Mouse (Mus musculus) CH12.LX (cell line): Measurements from ENCODE around the gene Psma7. TPM values are rescaled to one million over a fixed set of nuclear protein-coding genes. Genes with fewer than 3 reads are reported as not detected.
A peak's percentile ranks its signal among the peaks of the same experiment; 100 is the strongest.

Experiments used
- DNase-seq: peaks from one replicate; pipeline ENCODE4 v3.0.0-alpha.2; 2013; ENCODE audit errors: extremely low read depth
- H3K27ac ChIP-seq: 2 replicates; pipeline ENCODE4 v1.5.1; 2012; ENCODE audit warnings: low read depth, mild to moderate bottlenecking, control low read depth, moderate library complexity; ENCODE audit not compliant: insufficient read depth
- H3K27me3 ChIP-seq: replicated peaks from 2 replicates; pipeline ENCODE3; 2012; ENCODE audit warnings: inconsistent platforms
- H3K36me3 ChIP-seq, 2 experiments: replicated peaks in 1 of 2; 2 replicates each; pipeline versions ENCODE3 to v1.6.1; 2012; ENCODE audit warnings: inconsistent platforms in 1 of 2, low read length in 1 of 2, mild to moderate bottlenecking in 1 of 2, mixed read lengths in 1 of 2, moderate library complexity in 1 of 2; ENCODE audit not compliant: control insufficient read depth in 1 of 2, insufficient read depth in 1 of 2
- H3K4me1 ChIP-seq, 2 experiments: 2 replicates each; pipeline ENCODE4 v1.6.1; 2012; ENCODE audit warnings: inconsistent platforms in 1 of 2, moderate library complexity in 1 of 2; ENCODE audit not compliant: insufficient read depth in 2 of 2, control insufficient read depth in 1 of 2
- H3K4me2 ChIP-seq: 2 replicates; pipeline ENCODE4 v1.6.1; 2012; ENCODE audit warnings: low read depth, mild to moderate bottlenecking, control low read depth; ENCODE audit not compliant: poor library complexity, insufficient read depth, severe bottlenecking
- H3K4me3 ChIP-seq, 3 experiments: fragments of 150-350 bp in 1 of 3; sonication (generic) in 1 of 3; replicated peaks in 1 of 3; 2 replicates each; pipeline versions ENCODE3 to v1.5.1; 2011 to 2012; ENCODE audit warnings: low read depth in 2 of 3, low read length in 2 of 3, mild to moderate bottlenecking in 2 of 3, moderate library complexity in 2 of 3, control low read depth in 1 of 3, improper control_type of control experiment in 1 of 3, inconsistent platforms in 1 of 3, mixed read lengths in 1 of 3; ENCODE audit not compliant: poor library complexity in 1 of 3
- H3K79me2 ChIP-seq: replicated peaks from 2 replicates; pipeline ENCODE4 v1.6.1; 2012; ENCODE audit warnings: mild to moderate bottlenecking, moderate library complexity; ENCODE audit not compliant: control insufficient read depth, poor library complexity, insufficient read depth, severe bottlenecking; ENCODE audit errors: extremely low read depth
- H3K9ac ChIP-seq: 2 replicates; pipeline ENCODE4 v1.6.1; 2012; ENCODE audit warnings: low read depth, mild to moderate bottlenecking, control low read depth, moderate library complexity; ENCODE audit not compliant: insufficient read depth
- H3K9me3 ChIP-seq: replicated peaks from 2 replicates; pipeline ENCODE3; 2012; ENCODE audit warnings: low read length, inconsistent platforms, mixed read lengths
- BHLHE40 ChIP-seq: IDR thresholded peaks from 2 replicates; pipeline ENCODE4 v1.6.1; 2011; ENCODE audit warnings: mild to moderate bottlenecking, low read depth, low read length, improper control_type of control experiment
- CHD1 ChIP-seq: IDR thresholded peaks from 2 replicates; pipeline ENCODE4 v1.6.1; 2012; ENCODE audit warnings: low read depth, low read length, improper control_type of control experiment, inconsistent platforms
- CHD2 ChIP-seq: IDR thresholded peaks from 2 replicates; pipeline ENCODE4 v1.6.1; 2011; ENCODE audit warnings: low read length, improper control_type of control experiment
- ELF1 ChIP-seq: IDR thresholded peaks from 2 replicates; pipeline ENCODE4 v1.6.1; 2014; ENCODE audit warnings: low read depth, mild to moderate bottlenecking, inconsistent platforms, low read length, improper control_type of control experiment
- GABPA ChIP-seq: IDR thresholded peaks from 2 replicates; pipeline ENCODE4 v1.6.1; 2012; ENCODE audit warnings: low read depth, low read length, improper control_type of control experiment, inconsistent platforms; ENCODE audit not compliant: insufficient replicate concordance
- KAT2A ChIP-seq: IDR thresholded peaks from 2 replicates; pipeline ENCODE4 v1.6.1; 2012; ENCODE audit warnings: low read length, improper control_type of control experiment, inconsistent platforms; ENCODE audit not compliant: insufficient replicate concordance
- MAX ChIP-seq: IDR thresholded peaks from 2 replicates; pipeline ENCODE4 v1.6.1; 2011; ENCODE audit warnings: low read length, improper control_type of control experiment
- MAZ ChIP-seq: IDR thresholded peaks from 2 replicates; pipeline ENCODE4 v1.6.1; 2012; ENCODE audit warnings: low read depth, mild to moderate bottlenecking, inconsistent platforms, low read length, improper control_type of control experiment, moderate library complexity
- MEF2A ChIP-seq: IDR thresholded peaks from 2 replicates; pipeline ENCODE4 v1.6.1; 2014; ENCODE audit warnings: low read depth, mild to moderate bottlenecking, inconsistent platforms, low read length, improper control_type of control experiment, borderline replicate concordance
- MXI1 ChIP-seq: IDR thresholded peaks from 2 replicates; pipeline ENCODE4 v1.6.1; 2011; ENCODE audit warnings: mild to moderate bottlenecking, low read depth, low read length, improper control_type of control experiment
- POLR2A ChIP-seq: IDR thresholded peaks from 2 replicates; pipeline ENCODE4 v1.6.1; 2011; ENCODE audit warnings: low read depth, mild to moderate bottlenecking, improper control_type of control experiment, low read length
- SIN3A ChIP-seq: IDR thresholded peaks from 2 replicates; pipeline ENCODE4 v1.6.1; 2012; ENCODE audit warnings: low read length, improper control_type of control experiment, inconsistent platforms
- TBP ChIP-seq: conservative IDR thresholded peaks from 2 replicates; pipeline ENCODE4 v1.6.1; 2011; ENCODE audit warnings: low read depth, low read length, improper control_type of control experiment
- TCF12 ChIP-seq: IDR thresholded peaks from 2 replicates; pipeline ENCODE4 v1.6.1; 2014; ENCODE audit warnings: low read depth, mild to moderate bottlenecking, inconsistent platforms, low read length, improper control_type of control experiment
- UBTF ChIP-seq: IDR thresholded peaks from 2 replicates; pipeline ENCODE4 v1.6.1; 2012; ENCODE audit warnings: low read depth, mild to moderate bottlenecking, inconsistent platforms, low read length, improper control_type of control experiment, moderate library complexity
- USF1 ChIP-seq: IDR thresholded peaks from 2 replicates; pipeline ENCODE4 v1.6.1; 2014; ENCODE audit warnings: low read depth, mild to moderate bottlenecking, inconsistent platforms, low read length, improper control_type of control experiment
- USF2 ChIP-seq: conservative IDR thresholded peaks from 2 replicates; pipeline ENCODE4 v1.6.1; 2011; ENCODE audit warnings: low read depth, low read length, improper control_type of control experiment
- ZC3H11A ChIP-seq: IDR thresholded peaks from 2 replicates; pipeline ENCODE4 v1.6.1; 2012; ENCODE audit warnings: low read depth, mild to moderate bottlenecking, inconsistent platforms, low read length, improper control_type of control experiment
- ZKSCAN1 ChIP-seq: IDR thresholded peaks from 2 replicates; pipeline ENCODE4 v1.6.1; 2012; ENCODE audit warnings: low read depth, inconsistent platforms, low read length, improper control_type of control experiment, borderline replicate concordance
- ZMIZ1 ChIP-seq: IDR thresholded peaks from 2 replicates; pipeline ENCODE4 v1.6.1; 2012; ENCODE audit warnings: low read depth, mild to moderate bottlenecking, inconsistent platforms, low read length, improper control_type of control experiment
- ZNF384 ChIP-seq: IDR thresholded peaks from 2 replicates; pipeline ENCODE4 v1.6.1; 2012; ENCODE audit warnings: low read depth, low read length, improper control_type of control experiment, inconsistent platforms
- dilution Hi-C: fragments of 300-500 bp; cut with MboI; formaldehyde crosslinking; loops from 2 replicates; pipeline ENCODE4 v1.14.3; 2020; ENCODE audit warnings: low sequenced_read_pairs; ENCODE audit not compliant: extremely low pct_unique_long_range_greater_than_20kb, extremely low pct_ligation_motif_present
- in situ Hi-C: fragments of 300-500 bp; cut with MboI; formaldehyde crosslinking; loops from 3 replicates; pipeline ENCODE4 v1.14.3; 2019; ENCODE audit warnings: low sequenced_read_pairs, low pct_ligation_motif_present, low pct_unique_long_range_greater_than_20kb, mixed read lengths
- polyA plus RNA-seq: library from polyadenylated mRNA; unstranded; fragments of >175 nt; gene quantifications from 2 replicates; pipeline ENCODE4 v1.2.1, GENCODE M21; 2012; ENCODE audit warnings: low read depth; ENCODE audit not compliant: insufficient read length
- total RNA-seq, 2 experiments: library from RNA; depleted of rRNA; stranded (reverse); fragments of 300-350 nt in 1 of 2; fragments of >200 nt in 1 of 2; gene quantifications; 2 replicates each; pipeline ENCODE4 v1.2.3; 2012 to 2014

The Psma7 gene
- total and polyA plus RNA-seq, 3 experiments = 443 to 569 (median 466) TPM

DNA sequence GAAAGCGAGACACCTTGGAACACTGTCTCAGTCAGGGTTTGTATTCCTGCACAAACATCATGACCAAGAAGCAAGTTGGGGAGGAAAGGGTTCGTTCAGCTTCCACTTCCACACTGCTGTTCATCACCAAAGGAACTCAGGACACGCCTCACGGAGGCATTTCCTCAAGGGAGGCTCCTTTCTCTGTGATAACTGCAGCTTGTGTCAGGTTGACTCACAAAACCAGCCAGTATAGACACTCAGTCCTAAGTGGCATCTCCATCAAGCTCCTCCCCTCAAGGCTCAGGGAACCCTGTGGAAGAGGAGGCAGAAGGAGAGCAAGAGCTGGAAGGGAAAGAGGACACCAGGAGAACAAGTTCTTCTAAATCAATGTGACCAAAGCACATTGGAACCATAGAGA lies 43.8 kb downstream of the Psma7 start:
- no peaks in the 10 kb centered on the region for H3K79me2 ChIP-seq
- in situ Hi-C loops = no loop called here

GRCm38 (mm10) chr2:179993071-179993470 lies 49.2 kb downstream of the Psma7 start:
- dilution Hi-C loops = no loop called here
- Histone ChIP-seq H3K27me3 (peaks cover 5% of the 10 kb centered on the region), H3K27ac (no peak overlapping the region), H3K79me2 (no peaks in the 10 kb centered on the region), H3K4me3 (no peak overlapping the region), H3K4me1 (peaks cover 5 to 6% of the 10 kb centered on the region in 2 experiments; a peak in 3 of 4 replicates), H3K9ac (no peak overlapping the region), H3K9me3 (no peaks in the 10 kb centered on the region), H3K36me3 (no peaks in the 10 kb centered on the region)
- in situ Hi-C loops = no loop called here
- TF ChIP-seq TBP (no peak), ZNF384 (no peak), ZMIZ1 (no peak), USF2 (no peak), KAT2A (no peak), MAX (no peak), ZKSCAN1 (no peak), TCF12 (no peak), USF1 (no peak), POLR2A (no peak), MXI1 (no peak), CHD1 (no peak), GABPA (no peak), UBTF (no peak), SIN3A (no peak), MAZ (no peak), CHD2 (no peak)
- TF ChIP-seq, all 38 proteins: peak for 0
- no peak for DNase-seq
- no peak overlapping the region for H3K4me2 ChIP-seq

More for the DNA sequence above, 43.8 kb downstream of the Psma7 start:
- Histone ChIP-seq H3K9ac (no peak overlapping the region), H3K4me3 (no peak overlapping the region), H3K27ac (no peak overlapping the region), H3K36me3 (no peaks in the 10 kb centered on the region), H3K4me2 (peak overlapping the region; percentile 21), H3K9me3 (no peaks in the 10 kb centered on the region), H3K4me1 (peaks cover 7% of the 10 kb centered on the region in 2 experiments; a peak in 2 of 4 replicates), H3K27me3 (peaks cover 21% of the 10 kb centered on the region)
- no peak for DNase-seq
- TF ChIP-seq ELF1 = no peak
- no peak for TF ChIP-seq BHLHE40
- no peak for TF ChIP-seq MAX
- no peak for TF ChIP-seq ZC3H11A
- no peak for TF ChIP-seq MXI1
- no peak for TF ChIP-seq UBTF
- no peak for TF ChIP-seq MEF2A
- dilution Hi-C loops = no loop called here
